Mouse (Mus musculus) CH12F3 (cell line): ENCODE measurements around the gene Il17d.

Experiments used
- in situ Hi-C: fragments of 300-500 bp; cut with MboI; formaldehyde crosslinking; loops from 2 replicates; pipeline ENCODE4 v1.14.3; 2020; ENCODE audit warnings: low sequenced_read_pairs

Il17d gene

DNA sequence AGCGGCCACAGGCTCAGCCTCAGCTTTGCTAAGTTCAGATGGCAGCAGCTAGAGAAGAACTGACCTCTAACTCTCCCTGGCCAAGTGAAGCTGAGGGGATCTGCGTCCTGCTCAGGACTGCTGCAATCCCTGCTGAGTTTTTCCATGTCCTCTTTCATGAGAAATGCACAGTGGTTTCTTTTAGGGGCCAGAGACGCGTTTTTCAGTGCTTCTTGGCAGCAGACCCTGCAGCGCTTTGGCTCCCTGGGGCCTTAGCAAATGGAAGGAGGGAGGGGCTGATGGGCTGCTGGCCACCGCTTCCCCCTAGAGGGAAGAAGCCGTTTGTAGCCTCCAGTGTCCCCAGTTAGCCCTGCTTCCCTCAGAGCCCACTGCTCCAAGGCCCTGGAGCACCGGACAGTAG lies 10.4 kb downstream of the Il17d start:
- in situ Hi-C loops, result no loop called here

GRCm38 (mm10) chr14:57535646-57536045 lies 11.1 kb downstream of the Il17d start:
- in situ Hi-C loops, result no loop called here

DNA sequence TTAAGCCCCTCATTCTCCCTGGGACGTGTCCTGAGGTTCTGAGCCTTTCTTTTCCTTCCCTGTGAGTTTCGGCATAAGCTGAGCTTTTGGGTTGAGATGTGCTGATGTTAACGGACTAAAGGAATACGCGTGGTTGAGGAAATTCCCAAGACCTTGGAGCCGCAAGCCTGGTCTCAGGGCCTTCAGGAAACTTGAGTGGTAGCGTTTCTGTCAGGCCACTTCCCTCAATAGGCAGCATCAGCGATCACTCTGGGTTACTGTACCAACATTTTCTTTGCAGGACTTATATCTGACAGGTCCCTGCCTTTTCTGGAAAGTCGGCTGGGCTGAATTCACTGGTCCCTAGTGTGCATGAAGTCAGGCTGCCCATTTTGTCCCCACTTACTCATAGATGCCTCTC lies 12.2 kb downstream of the Il17d start:
- in situ Hi-C loops, result no loop called here

DNA sequence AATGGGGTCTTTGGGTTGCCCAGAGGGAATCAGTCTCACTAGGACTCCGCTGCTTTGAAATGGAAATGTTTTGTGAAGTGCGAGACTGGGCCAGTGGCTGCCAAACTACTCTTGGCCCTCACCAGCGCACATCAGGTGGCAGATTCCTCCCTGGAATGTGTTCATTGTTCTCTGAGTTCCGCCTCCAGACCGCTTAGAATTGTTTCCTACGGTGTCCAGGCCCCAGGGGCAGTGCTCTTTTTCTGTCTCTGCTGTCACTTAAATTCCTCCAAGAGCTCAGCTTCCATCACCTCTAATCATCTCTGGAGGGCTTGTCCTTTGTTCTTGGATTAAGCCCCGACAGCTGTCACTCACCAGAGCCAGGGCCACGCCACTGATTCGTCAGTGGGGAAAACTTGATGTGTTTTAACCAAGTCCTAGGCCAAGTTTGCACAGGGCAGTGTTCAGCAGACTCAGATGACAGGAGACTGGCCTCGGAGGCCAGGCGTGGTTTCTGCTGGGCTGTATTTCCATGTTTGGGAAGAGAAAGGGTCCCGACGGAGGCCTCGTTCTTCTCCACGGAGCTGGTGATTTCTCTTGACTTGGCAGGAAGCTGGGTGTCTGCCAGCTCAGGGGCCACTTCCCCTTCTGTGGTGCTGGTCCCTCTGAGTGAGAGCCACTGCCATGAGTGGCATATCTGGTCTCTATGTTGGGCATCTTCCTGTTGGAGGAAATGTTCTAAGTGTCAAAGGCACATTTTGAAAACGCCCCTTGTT lies 12.9 kb downstream of the Il17d start:
- in situ Hi-C loops, result no loop called here

- in situ Hi-C loops, result no loop called here
Observed at GRCm38 (mm10) chr14:57540683-57541082, 16.1 kb downstream of the Il17d start.

DNA sequence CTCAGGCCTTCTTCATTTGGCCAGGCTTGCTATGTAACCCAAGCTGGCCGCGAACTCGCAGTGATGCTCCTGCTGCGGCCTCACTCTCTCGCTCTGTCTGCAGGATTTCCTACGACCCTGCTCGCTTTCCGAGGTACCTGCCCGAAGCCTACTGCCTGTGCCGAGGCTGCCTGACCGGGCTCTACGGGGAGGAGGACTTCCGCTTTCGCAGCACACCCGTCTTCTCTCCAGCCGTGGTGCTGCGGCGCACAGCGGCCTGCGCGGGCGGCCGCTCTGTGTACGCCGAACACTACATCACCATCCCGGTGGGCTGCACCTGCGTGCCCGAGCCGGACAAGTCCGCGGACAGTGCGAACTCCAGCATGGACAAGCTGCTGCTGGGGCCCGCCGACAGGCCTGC lies 17.7 kb downstream of the Il17d start:
- in situ Hi-C loops, result no loop called here

- in situ Hi-C loops, result no loop called here
Observed at GRCm38 (mm10) chr14:57543420-57544039, 19.0 kb downstream of the Il17d start.

- in situ Hi-C loops, result no loop called here
Observed at GRCm38 (mm10) chr14:57545526-57545925, 20.9 kb downstream of the Il17d start.

DNA sequence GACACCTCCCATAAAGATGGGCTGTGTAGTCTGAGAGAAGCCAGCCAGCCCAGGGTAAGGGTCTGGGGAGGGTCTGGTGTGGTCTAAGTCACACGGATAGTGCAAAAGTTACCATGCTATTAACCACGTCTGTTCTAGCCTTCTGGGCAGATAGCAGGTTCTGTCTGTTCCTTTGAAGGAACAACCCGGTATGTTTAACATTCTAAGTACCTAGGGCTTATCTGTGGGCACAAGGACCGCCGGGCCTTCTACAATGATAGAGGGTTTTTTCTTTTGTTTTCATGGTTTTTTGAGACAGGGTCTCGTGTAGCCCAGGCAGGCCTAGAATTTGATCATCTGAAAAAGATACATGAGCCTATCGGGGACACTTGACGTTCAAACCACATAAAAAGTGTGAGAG lies 21.6 kb downstream of the Il17d start:
- in situ Hi-C loops, result no loop called here

- in situ Hi-C loops, result no loop called here
Observed at GRCm38 (mm10) chr14:57546557-57547021, 22.0 kb downstream of the Il17d start.

DNA sequence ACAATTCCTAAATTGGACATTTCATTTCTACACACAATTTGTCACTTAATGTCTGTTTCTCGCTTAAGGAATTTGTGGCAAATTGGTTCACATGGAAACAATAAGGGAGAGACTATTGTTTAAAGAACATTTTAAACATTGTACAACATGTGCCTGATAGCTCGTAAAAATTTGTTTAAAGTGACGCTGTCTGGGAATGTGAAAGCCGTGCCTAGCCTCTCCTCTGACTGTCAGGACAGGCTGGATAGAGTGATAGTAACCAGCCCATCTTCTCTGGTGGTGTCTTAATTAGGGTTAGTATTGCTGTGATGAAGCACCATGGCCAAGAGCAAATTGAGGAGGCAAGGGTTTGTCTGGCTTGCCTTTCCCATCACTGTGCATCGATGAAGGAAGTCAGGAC lies 22.5 kb downstream of the Il17d start:
- in situ Hi-C loops, result no loop called here

- in situ Hi-C loops, result no loop called here
Observed at GRCm38 (mm10) chr14:57552945-57553344, 28.4 kb downstream of the Il17d start.

DNA sequence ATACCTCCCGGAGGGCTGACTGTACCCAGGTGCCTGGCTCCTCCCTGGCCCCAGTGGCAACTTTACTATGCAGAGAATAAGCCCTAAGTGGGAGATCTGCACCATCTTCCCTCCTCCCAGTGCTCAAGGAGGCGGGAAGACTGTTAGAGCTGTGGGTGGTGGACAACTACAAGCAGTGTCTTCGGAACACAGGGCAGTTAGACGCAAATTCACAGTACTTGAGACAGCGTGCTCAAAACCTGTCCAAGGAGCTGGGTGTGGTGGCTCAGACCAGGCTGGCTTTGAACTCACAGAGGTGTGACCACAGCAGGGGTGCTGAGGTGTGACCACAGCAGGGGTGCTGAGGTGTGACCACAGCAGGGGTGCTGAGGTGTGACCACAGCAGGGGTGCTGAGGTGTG lies 29.9 kb downstream of the Il17d start:
- in situ Hi-C loops, result no loop called here

GRCm38 (mm10) chr14:57555471-57556070 lies 31.0 kb downstream of the Il17d start:
- in situ Hi-C loops, result no loop called here

DNA sequence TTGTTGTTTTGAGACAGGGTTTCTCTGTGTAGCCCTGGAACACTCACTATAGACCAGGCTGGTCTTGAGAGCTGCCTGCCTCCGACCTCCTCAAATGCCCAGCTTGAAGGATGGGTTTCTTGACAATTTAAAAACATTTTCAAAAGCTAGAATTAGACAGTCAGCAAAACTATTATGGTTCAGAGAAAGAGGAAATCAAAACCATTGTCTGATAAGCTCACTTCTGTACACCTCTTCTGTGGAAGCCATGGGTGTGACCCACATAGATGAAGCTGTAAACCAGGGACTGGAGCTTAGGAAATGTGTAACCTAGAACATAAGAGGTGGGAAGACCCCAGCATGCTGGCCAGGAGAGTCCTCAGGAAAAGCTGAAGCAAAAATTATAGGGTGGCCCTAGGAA lies 32.3 kb downstream of the Il17d start:
- in situ Hi-C loops, result no loop called here

GRCm38 (mm10) chr14:57565626-57566025 lies 41.0 kb downstream of the Il17d start:
- in situ Hi-C loops, result no loop called here

GRCm38 (mm10) chr14:57571155-57572133 lies 46.9 kb downstream of the Il17d start, which contains the start of gene Eef1akmt1:
Gene Eef1akmt1, minus strand, starts transcription at chr14:57571612.
- in situ Hi-C loops, result no loop called here

- in situ Hi-C loops, result no loop called here
Observed at GRCm38 (mm10) chr14:57574792-57575587, 50.4 kb downstream of the Il17d start.

- in situ Hi-C loops, result no loop called here
Observed at GRCm38 (mm10) chr14:57576364-57577060, 51.9 kb downstream of the Il17d start.
